Mouse (Mus musculus): Measurements from ENCODE around the gene Zranb2.

DNA sequence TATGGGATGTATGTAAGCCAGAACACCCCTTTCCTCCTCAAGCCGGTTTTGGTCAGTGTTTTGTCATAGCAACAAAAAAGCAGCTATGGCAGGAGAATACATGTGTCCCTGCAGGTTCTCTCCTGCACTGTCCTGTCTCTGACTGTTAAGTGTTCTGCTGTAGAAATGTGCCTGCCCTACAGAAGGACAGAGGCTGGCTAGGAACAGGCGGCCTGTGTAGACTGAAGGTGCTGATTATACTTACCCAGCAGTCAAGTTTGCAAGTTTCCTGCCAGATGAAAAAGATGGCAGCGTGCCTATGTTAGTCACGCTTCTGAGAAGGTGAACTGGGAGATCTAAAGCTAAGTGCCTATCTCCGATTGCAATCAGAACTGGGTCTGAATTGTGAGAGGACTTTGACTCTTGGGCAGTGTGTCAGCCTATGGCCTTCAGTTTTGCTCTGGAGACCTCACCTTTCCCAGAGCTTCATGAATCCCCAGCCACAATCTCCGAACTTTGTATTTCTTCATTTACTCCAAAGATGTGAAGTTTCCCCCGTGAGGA, 63.9 kb downstream of the Zranb2 start:
- TF ChIP-seq GATA1 (IDR thresholded peaks at IDR 0.05; ENCODE audit: borderline replicate concordance, low read length): no peak
- TF ChIP-seq FLI1 (IDR thresholded peaks at IDR 0.05; ENCODE audit: low read length): no peak
